Mouse (Mus musculus): ENCODE results near the gene Pitpnm1. TPM values are rescaled to one million over a fixed set of nuclear protein-coding genes. Genes with fewer than 3 reads are reported as not detected.

Gene Pitpnm1
- total RNA-seq, 2 experiments from 2014 or later, result 41.8 to 42.9 TPM

DNA sequence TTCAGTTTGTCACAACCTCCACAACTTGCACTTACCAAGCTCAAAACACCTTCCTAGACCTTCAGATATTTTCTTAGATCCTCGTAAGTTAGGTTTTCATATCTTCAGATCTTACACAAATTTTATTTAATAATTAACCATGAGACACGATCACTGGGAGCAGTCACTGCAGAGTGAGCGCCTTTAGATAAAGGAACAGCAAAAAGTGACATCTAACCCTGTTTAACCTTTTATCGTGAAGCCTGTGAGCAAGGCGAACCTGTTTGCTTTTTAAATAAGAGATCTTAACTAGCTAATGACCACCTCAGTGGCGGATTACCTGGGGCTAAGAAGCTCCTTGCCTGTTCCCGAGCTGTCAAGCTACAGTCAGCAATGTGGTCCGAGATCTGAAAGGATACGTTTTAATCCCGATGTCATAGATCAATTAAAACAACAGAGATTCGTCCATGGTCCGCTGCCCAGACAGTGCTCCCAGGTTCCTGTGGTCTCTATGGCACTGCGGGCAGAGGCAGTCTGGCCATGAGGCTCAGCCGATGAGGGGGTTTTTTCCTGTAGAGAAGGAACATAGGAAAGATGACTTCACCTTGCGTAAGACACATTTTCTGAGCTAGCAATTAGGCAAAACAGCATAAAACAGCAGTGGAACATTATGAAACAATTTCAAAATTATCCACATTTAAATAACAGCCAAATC, 30.9 kb upstream of the Pitpnm1 start:
- no peak for DNase-seq

DNA sequence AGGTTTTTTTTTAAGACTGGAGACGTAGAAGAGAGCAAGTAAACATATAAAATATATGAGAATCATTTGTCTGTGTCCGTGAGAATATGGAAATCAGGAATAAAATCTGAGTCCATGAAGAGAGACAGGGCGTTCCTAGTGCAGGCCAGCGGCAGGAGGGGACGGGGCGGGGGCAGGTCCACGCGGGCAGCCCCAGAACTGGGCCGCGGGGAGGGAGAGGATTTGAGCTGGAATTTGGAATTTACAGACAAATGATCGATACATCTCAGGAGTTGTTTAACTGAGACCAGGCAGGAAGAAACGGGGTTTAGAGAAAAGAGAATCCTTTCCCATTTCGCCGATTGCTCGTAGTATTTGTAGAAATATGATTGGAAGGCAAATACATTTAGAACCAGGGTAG, 29.5 kb upstream of the Pitpnm1 start:
- DNase-seq, result no peak

DNA sequence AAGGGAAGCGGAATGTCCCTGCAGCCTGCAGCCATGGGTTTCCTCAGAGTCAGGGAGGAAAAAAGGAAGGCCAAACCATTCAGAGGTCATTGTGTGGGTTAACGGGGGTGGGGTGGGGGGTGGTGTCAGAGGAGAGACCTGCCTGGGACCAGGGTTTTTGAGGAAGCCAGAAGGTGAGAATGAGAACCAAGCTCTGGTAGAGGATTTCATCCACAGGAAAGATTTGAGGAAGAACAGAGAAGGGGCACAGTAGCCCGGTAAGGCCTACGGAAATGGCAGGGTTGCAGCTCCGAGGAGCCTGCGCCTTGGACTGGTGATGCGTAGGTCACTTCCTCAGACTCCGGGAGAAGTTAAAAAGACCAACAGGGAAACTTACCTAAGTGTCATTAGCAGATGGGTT, 29.0 kb upstream of the Pitpnm1 start:
- no peak for DNase-seq

DNA sequence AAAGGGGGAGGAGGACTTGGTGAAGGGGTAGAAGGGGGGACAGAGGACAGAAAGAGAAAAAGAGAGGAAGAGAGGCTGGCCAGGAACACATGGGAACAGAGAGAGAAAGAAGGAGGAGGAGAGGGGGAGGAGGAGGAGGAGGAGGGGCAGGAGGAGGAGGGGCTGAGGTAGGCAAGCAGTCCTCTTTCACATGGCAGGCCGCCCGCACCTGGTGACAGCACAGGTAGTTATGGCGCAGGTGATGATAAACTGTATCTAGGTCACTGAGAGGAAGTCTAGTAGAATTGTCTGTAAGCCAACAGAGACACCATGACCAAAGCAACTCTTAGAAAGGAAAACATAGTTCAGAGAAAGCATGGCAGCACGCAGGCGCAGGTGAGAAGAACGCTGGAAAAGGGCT, 28.4 kb upstream of the Pitpnm1 start:
- no peak for DNase-seq

DNA sequence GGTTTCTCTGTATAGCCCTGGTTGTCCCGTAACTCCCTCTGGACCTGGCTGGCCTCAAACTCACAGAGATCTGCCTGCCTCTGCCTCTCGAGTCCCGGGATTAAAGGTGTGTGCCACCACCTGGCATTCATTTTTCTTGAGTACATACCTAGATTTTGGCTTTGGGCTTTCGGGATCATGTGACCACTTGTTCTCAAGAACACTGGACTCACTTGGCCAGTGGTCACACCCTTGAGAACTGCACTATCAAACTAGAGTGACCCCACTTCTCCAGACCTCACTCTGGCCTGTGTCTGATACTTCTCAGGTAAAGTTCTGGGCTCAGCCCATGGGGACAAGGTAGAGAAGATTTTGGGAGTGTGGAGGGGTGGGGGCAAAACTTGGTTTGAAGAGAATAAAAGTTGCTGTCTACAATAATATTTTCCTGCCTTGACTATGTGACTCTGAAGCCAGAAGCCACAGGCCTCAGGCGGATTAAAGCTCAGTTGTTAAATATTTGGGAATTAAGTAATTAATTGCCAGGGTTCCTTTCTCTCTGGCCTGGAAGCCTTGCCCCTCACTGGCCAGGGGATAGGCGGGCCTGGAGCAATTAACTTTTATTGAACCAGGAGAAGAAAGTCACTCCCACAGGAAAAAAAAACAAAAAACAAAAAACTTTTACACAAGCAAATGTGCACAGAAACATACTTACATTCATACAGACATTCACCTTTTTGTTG, 26.9 kb upstream of the Pitpnm1 start:
- no peak for DNase-seq

DNA sequence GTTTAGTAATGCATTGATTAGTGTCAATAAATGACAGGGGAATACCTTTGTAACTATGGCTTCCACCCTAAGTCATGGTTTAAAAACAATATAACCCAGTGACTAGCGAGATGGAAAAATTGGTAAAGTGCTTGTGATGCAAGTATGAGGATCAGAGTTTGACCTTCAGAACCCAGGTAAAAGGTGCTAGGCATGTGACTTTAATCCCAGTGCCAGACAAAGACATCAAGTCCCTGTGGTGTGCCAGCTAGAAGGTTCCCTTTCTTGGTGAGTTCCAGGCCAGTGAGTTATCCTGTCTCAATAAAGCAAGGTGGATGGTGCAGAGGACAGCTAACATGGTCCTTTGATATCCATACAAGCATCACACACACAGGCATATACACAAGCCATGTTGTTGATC, 24.3 kb upstream of the Pitpnm1 start:
- no peak for DNase-seq

DNA sequence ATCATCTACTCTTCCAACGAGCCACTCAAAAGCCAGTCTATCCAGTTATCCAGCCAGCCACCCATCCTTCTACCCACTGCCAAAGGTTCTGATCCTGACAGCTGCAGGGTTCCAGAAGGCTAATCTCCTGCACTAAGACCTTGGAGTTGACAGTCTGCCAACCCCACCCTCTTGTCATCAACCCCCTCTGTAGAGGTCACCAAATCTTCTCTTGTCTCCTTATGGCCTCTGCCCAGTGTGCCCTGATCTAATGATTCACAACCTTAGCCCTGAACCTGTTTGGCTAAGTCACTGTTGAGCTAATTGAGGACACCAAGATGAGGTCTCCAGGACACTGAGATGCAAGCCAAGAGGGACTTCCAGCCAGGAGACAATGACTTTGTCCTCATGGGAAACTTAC, 20.2 kb upstream of the Pitpnm1 start:
- DNase-seq, result no peak

DNA sequence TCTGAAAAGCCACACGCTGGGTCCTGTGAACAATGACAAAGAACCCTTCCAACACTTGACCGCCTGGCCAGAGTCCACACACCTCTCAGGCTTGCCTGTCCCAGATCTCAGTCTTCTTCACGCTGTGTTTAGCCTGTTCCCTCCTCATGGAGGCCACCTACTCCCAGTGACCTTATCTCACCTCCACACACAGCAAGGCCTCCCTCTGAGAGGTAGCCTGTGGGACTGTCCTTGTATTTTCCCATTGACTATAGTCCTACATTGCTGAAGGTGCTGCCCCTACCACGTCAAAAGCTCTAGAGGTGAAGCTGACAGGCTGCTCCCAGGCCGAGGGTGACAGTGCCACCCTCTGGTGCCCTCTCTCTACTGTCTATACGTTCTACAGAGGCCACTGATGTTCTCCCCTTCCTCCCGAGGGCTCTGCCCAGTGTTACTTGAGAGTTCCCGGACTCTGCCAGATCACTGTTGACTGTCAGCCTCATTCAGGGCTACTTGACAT, 19.2 kb upstream of the Pitpnm1 start:
- no peak for DNase-seq

DNA sequence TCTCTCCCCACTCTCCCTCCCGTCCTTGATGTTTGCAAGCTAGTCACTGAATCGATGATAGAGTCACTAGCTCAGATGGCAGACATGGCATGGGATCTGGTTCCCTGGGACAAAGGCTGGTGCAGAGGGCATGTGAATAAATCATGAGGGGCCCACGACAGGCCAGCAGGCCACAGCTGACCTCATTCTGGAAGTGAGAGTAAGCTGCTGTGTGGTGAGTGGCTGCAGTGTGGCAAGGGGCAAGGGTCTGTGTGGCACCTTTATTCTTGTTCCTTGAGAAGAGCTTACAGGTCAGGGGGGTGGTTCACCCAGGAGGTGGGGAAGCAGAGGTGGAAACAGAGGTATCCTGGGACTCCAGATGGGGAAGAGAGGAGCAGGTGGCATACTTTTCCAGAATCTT, 18.4 kb upstream of the Pitpnm1 start, which contains the start of gene Cabp2:
TSS of gene Cabp2 (plus strand) at position 185 of the 400 bp plus-strand sequence.
- no peak for DNase-seq

DNA sequence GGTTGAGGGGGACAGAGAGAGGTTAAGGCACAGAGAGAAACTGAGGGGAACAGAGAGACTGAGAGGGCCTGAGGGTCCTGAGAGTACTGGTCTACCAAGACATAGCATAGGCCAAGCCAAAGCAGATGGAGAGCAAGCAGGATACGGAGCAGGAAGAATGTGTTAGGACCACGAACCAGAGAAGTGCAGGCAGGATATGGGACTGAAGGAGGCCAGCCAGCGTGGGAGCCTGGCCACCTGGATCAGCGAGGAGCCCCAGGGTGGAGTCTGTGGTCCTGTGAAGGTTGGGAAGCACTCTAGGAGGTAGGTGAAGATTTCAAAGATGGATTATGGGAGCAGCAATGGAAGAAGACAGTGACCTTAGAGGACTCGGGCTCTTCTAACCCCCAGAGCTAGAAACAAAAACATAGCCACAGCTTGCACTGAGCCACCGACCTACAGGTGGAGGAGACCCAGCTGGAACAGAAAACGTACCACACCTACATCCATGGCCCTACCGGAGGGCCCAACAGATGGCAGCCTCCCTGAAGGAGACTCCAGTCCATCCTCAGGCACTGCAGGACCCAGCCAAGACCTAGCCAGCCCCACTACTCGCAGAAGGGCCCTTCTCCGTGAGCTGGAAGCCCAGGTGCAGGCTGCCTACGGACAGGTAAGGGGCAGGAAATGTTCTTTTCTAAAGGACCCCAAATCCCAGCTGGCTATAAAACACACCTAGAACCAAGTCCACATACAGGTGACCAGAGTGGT, 17.4 kb upstream of the Pitpnm1 start:
- DNase-seq, result no peak

DNA sequence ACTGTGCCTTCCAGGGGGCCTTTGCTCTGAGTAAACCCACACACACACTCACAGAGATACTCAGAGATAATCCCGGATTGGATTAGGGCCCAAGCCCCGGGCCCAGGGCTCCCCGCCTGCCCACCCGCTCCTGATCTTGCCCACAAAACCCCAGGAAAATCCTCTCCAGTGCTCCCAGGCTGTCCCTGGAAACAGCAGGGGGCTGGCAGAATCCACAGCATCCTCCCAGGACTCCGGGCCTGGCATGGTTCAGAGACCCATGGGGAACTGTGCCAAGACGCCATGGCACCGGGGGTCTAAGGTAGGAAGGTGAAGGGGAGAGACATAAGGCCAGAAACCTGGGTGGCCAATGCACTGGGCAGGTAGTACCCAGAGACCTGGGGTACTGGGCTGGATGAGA, 16.5 kb upstream of the Pitpnm1 start:
- DNase-seq, result no peak

DNA sequence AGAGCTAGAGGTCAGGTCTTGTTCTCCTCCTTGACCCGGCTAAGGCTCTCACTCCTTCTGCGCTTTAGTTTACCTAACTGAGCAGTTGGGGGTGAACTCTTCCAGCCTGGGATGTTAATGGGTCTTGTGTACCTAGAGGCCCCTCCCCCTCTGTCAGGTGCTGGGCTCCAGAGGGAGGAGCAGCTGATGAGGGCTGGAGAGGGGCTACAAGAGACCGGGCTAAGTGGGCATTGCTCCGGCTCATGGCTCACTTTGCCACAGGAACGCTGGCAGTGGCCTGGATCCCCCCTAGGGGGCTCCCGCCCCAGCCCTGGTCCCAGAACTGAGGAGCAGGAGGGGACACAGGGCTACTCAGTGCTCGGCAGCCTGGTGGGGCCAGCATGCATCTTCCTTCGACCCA, 16.0 kb upstream of the Pitpnm1 start:
- DNase-seq, result no peak

DNA sequence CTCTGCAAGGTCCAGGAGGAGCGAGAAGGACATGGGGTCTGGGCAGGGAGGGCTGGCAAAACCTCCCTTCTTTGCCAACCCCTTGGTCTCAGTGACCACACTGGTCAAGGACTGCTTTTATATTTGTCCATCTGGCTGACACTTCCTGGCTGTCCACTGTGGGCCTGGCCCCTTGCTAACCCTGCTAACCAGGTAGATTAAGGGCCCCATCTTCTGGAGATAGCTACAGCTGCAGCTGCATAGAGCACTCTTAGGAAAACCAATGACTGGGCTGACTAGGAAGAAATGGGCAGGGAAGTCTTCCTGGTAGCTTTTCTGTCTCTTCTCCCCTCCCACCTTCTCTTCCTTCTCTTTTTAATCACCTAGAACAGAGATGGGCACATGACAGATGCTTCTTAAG, 14.8 kb upstream of the Pitpnm1 start:
- DNase-seq, result no peak

DNA sequence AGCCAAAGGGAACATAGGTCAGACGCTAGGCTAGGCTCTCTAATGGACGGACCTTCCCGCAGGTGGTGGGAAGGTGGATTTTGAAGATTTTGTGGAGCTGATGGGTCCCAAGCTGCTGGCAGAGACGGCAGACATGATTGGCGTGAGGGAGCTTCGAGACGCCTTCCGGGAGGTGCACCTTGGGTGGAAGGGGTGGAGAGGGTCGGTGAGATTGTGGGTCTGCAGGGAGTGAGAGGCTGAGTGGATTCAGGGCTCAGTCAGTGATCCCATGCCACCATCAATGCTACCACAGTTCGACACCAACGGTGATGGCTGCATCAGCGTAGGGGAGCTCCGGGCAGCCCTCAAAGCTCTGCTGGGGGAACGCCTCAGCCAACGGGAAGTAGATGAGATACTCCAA, 13.6 kb upstream of the Pitpnm1 start:
- DNase-seq, result no peak

DNA sequence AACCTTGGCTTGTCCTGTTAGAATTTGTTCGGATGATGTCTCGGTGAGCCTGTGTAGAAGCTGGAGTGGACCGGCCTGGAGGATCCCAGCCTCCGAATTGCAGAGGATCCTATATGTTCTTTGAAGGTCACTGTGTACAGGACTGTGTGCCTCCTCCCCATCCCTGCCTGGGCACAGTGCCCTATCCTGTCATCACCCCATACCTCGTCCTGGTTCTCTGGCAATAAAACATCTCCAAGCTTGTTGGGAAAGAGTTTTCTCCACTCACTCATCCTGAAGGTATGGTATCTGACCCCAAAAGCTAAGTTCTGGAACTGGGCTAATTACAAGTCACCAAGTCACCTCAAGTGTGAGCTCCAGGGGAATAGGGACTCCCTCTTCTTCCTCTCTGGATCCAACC, 12.7 kb upstream of the Pitpnm1 start:
- DNase-seq, result peak; percentile 66

DNA sequence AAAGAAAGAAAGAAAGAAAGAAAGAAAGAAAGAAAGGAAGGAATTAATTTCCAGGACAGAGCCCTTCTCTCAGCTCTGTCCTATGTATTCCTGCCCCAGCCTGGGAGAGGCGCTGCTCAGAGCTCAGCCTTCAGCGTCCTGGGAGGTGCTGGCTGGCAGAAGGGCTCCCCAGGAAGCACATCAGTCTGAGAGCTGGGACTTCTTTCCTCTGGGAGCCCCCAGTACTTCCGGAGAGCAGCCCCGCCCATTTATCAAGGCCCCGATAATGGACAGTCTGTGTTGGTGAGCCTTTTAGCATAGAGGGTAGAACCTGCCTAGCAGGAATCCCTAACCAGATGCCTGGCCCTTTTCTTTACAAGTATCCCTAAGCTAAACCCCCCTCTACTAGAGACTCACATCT, 11.7 kb upstream of the Pitpnm1 start:
- no peak for DNase-seq

DNA sequence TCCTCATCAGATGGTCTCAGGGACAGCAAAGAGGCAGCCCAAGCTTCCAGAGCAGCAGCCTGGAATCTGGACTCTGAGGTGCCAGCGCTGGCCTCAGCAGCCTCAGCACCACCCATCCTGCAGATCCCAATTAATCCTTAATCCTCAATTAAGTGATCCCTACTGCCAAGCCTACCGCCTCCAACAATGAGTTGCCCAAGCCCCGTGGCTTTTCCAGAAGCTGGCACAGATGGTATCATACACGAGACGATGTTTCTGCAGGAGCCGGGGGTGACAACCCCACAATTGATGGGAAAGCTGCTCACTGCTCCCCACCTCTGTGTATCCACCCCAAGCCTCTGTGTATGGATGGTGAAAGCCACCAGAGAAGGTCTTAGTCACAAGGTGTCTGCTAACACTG, 10.7 kb upstream of the Pitpnm1 start:
- DNase-seq, result no peak

DNA sequence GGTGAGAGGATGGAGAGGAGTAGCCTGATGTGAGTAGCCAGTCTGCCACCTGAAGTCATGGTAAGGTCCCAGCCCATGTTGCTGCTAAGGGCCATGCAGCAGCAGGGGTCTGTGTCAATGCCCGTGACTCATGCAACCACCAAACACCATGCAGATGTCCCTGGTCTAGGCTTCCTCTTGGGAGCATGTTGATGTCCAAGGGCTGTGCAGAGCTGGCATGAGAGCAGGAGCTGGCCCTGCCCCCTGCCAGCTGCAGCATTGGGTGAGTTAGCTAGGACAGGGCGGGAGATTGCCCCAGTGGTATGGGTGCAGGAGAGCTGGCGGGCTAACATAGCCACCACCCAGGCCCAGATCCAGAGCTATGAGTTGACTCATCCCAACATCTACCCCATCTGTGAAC, 9.4 kb upstream of the Pitpnm1 start:
- DNase-seq, result no peak

DNA sequence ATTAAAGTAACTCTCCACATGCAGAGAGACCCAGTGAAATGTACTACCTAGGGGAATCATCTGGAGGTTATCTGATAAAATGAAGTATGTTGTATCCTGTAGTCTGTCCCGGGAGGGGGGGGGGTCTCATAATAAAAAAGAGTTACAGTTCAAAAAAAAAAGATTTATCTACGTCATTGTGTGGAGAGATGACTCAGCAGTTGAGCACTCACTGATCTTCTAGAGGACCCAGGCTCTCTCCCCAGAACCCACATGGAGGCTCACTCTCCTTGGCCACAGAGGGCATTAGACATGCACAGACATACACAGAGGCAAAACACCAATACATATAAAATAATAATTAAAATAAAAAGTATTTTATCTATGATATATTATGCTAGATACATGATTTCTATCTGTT, 8.4 kb upstream of the Pitpnm1 start:
- DNase-seq, result no peak

DNA sequence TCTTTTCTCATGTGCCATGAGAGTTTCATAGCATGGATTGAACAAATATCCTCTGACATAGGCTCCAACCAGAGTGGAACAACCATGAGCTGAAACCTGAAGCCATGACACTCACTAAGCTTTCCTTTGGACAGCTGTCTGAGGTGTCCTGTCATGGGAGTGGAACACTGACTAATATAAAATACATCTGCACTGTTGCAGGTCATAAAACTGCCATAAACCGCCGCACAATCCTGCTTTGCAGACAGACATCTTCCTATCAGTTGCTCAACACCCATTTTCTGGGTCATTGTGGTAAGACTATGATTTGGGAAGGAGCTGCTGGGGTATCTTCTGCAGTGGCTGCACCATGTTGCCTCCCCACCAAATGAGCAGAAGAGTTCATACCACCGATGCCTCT, 7.0 kb upstream of the Pitpnm1 start:
- DNase-seq, result no peak

DNA sequence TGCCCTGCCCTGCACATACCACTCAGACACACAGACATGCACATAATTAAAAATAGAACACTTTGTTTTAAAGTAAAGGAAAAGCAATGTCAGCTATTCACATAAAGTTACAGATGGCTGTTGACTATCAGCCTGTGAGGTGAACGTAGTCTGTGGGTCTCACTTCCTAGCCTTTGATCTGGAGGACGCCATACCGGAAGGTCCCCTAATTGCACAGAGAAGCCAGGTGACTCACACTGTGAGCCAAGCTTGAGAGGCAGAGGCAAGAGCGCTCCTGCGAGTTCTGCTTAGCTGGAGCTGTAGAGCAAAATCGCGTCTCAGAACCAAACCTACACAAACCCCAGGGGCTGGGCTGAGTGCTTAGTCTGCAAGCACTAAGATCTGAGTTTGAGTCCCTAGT, 6.0 kb upstream of the Pitpnm1 start:
- no peak for DNase-seq

DNA sequence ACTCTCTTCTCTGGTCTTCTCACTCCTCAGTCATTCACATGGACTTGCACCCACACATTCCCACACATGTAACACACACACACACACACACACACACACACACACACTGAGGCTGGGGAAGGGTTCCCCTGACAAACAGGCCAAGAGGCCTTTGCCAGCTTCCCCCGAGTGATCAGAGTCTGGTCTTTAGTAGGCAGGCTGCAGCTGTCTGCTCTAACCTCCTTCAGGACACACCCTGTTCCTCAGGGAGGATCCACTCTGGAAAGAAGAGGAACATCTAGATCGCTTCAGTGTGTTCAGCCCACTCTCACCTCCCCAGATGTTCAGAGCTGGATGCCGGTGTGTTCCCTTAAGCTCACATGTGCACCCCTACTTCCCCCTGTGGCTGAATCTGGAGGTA, 5.5 kb upstream of the Pitpnm1 start:
- DNase-seq, result no peak

DNA sequence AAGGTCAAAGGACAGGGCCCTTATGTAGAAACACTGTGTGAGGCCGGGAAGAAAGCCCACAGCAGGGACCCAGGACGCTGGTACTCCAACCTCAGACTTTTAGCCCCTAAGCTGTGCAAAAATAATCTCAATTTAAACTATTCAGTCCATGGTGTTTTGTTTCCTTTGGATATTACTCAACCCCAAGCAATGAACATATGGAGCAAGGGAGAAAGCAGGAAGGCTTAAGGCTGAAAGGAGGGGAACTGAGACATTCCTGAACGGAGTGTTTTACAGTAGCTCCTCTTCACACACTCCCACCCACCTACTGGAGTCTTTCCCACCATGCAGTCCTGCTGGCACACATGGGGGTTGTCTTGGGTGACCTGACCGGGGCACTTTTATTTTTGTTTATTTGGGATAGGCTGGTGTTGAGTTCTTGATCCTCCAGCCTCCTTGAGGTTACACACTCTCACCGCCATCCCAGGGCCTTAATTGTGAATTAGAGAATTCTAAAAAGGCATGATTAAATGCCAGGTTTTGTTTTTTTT, 5.0 kb upstream of the Pitpnm1 start:
- DNase-seq, result no peak
